8 mouse cellular contexts compared by ENCODE assay signal in genomic region chr1:87175852-87176292, GRCm38 (mm10). TPM values are rescaled to one million over a fixed set of nuclear protein-coding genes. Genes with fewer than 3 reads are reported as not detected.
DNase-seq lines count a peak whose midpoint lies in the region; ATAC-seq and TF ChIP-seq lines count a peak whose summit lies in the region.

No protein-coding gene starts in this region.

- H3K27me3 ChIP-seq in forebrain, postnatal 0 days (ENCODE audit: insufficient read depth, low read length): no peaks in the 10 kb centered on the region
- no peaks in the 10 kb centered on the region; the same call in 1 of the 2 replicates for H3K27me3 ChIP-seq in hindbrain, embryonic 11.5 days (ENCODE audit: control insufficient read depth, insufficient read depth, low read length)
- no peaks in the 10 kb centered on the region; the same call in 1 of the 2 replicates for H3K27me3 ChIP-seq in midbrain, embryonic 15.5 days (replicated peaks)

- no peak overlapping the region for H3K27ac ChIP-seq in forebrain, postnatal 0 days (ENCODE audit: low read depth, low read length)
- H3K27ac ChIP-seq in hindbrain, embryonic 11.5 days (ENCODE audit: low read depth, low read length): 0 out of 2 replicates have a peak overlapping the region, but pooled peaks have one; percentile 7
- no peak overlapping the region for H3K27ac ChIP-seq in midbrain, embryonic 15.5 days

- no peak overlapping the region for H3K9ac ChIP-seq in forebrain, postnatal 0 days
- H3K9ac ChIP-seq in hindbrain, embryonic 11.5 days (ENCODE audit: low read depth, low read length): no peak overlapping the region
- H3K9ac ChIP-seq in midbrain, embryonic 15.5 days: no peak overlapping the region

- 4% methylated on average over 11 of the region's 11 CpGs for WGBS in forebrain, postnatal 0 days
- 5% methylated on average over 11 of the region's 11 CpGs for WGBS in hindbrain, embryonic 11.5 days
- WGBS in midbrain, embryonic 15.5 days: 5% methylated on average over 11 of the region's 11 CpGs

- DNase-seq in 416B (ENCODE audit: low read depth) (peak; percentile 65), R1 (ENCODE audit: low read depth, low spot score) (peak; percentile 79)
- DNase-seq in forebrain, postnatal 0 days: peak; percentile 83
- DNase-seq in hindbrain, embryonic 11.5 days (ENCODE audit: low spot score): peak; percentile 74
- DNase-seq in left cerebral cortex, postnatal 14 days (ENCODE audit: low spot score in 2 of 2): peak; percentile 67 to 71
- DNase-seq in testis, postnatal 14 days (ENCODE audit: low spot score): peak; percentile 58
- DNase-seq in cerebellum, adult 11 months: no peak

- H3K4me3 ChIP-seq in forebrain, postnatal 0 days (ENCODE audit: low read depth, low read length): no peak overlapping the region
- H3K4me3 ChIP-seq in hindbrain, embryonic 11.5 days (ENCODE audit: low read depth, low read length): no peak overlapping the region
- no peak overlapping the region for H3K4me3 ChIP-seq in midbrain, embryonic 15.5 days

- TF ChIP-seq CTCF in forebrain, postnatal 0 days (IDR thresholded peaks at IDR 0.05; ENCODE audit: low read depth): peak; percentile 68

- intact Hi-C loops in left cerebral cortex, postnatal 14 days (cut with DNase I): no loop called here

- no peaks in the 10 kb centered on the region for H3K9me3 ChIP-seq in forebrain, postnatal 0 days (ENCODE audit: low read length)
- no peaks in the 10 kb centered on the region for H3K9me3 ChIP-seq in hindbrain, embryonic 11.5 days (ENCODE audit: control insufficient read depth, low read length)
- no peaks in the 10 kb centered on the region for H3K9me3 ChIP-seq in midbrain, embryonic 15.5 days

- ATAC-seq in forebrain, postnatal 0 days: peak; percentile 89
- ATAC-seq in hindbrain, embryonic 11.5 days (ENCODE audit: low FRiP score): peak; percentile 88
- peak; percentile 74 for ATAC-seq in midbrain, embryonic 15.5 days (replicated peaks)

- 0 out of 2 replicates have a peak, but pooled peaks cover 6% of the 10 kb centered on the region for H3K4me1 ChIP-seq in forebrain, postnatal 0 days (ENCODE audit: insufficient read depth)
- 0 out of 2 replicates have a peak, but pooled peaks cover 2% of the 10 kb centered on the region for H3K4me1 ChIP-seq in hindbrain, embryonic 11.5 days (replicated peaks; ENCODE audit: control insufficient read depth, insufficient read depth, low read length)
- peaks cover 22% of the 10 kb centered on the region for H3K4me1 ChIP-seq in midbrain, embryonic 15.5 days

- H3K36me3 ChIP-seq in forebrain, postnatal 0 days (ENCODE audit: insufficient read depth): no peaks in the 10 kb centered on the region
- no peaks in the 10 kb centered on the region for H3K36me3 ChIP-seq in hindbrain, embryonic 11.5 days (ENCODE audit: control insufficient read depth, insufficient read depth, low read length)
- H3K36me3 ChIP-seq in midbrain, embryonic 15.5 days (replicated peaks): no peaks in the 10 kb centered on the region

- H3K4me2 ChIP-seq in forebrain, postnatal 0 days (ENCODE audit: low read depth): no peak overlapping the region
- no peak overlapping the region for H3K4me2 ChIP-seq in hindbrain, embryonic 11.5 days (replicated peaks; ENCODE audit: low read depth, low read length)
- peak overlapping the region; percentile 9; the same call in 1 of the 2 replicates for H3K4me2 ChIP-seq in midbrain, embryonic 15.5 days

RNA-seq across cellular contexts. Expression of gene Prss56, which starts 7.2 kb away (rescaled TPM):
- total RNA-seq in forebrain, postnatal 0 days (2014; rRNA removed): 3.1 and 4.0 TPM in 2 replicates
- 2.5 and 4.3 TPM in 2 replicates for polyA plus RNA-seq in forebrain, postnatal 0 days (2015; fragmentation: Nextera tagmentation; extraction: Ambion mirVana)
- polyA plus RNA-seq in hindbrain, embryonic 11.5 days (2014; fragmentation: Nextera tagmentation; extraction: Ambion mirVana): 1.9 and 3.3 TPM in 2 replicates
- total RNA-seq in left cerebral cortex, postnatal 14 days (2021): 1 to 10 TPM; 8.0 to 10.0 TPM
- polyA plus RNA-seq in midbrain, embryonic 15.5 days (2015; fragmentation: Nextera tagmentation; extraction: Ambion mirVana): 0.13 TPM in 1 of 2 replicates, not detected in the other

RNA-seq across cellular contexts. Expression of gene Chrnd, which starts 14.5 kb away (rescaled TPM):
- total RNA-seq in forebrain, postnatal 0 days (2014; rRNA removed): not detected in 2 replicates
- polyA plus RNA-seq in forebrain, postnatal 0 days (2015; fragmentation: Nextera tagmentation; extraction: Ambion mirVana): not detected in 2 replicates
- 0.47 TPM in 1 of 2 replicates, not detected in the other for polyA plus RNA-seq in hindbrain, embryonic 11.5 days (2014; fragmentation: Nextera tagmentation; extraction: Ambion mirVana)
- not detected for total RNA-seq in left cerebral cortex, postnatal 14 days (2021)
- not detected in 2 replicates for polyA plus RNA-seq in midbrain, embryonic 15.5 days (2015; fragmentation: Nextera tagmentation; extraction: Ambion mirVana)

RNA-seq across cellular contexts. Expression of gene Ecel1, which starts 19.6 kb away (rescaled TPM):
- total RNA-seq in forebrain, postnatal 0 days (2014; rRNA removed): 19.1 and 36.1 TPM in 2 replicates
- polyA plus RNA-seq in forebrain, postnatal 0 days (2015; fragmentation: Nextera tagmentation; extraction: Ambion mirVana): 17.8 and 28.5 TPM in 2 replicates
- polyA plus RNA-seq in hindbrain, embryonic 11.5 days (2014; fragmentation: Nextera tagmentation; extraction: Ambion mirVana): 10.0 and 14.7 TPM in 2 replicates
- 1 to 10 TPM; 1.9 to 7.0 TPM for total RNA-seq in left cerebral cortex, postnatal 14 days (2021)
- 22.3 and 23.3 TPM in 2 replicates for polyA plus RNA-seq in midbrain, embryonic 15.5 days (2015; fragmentation: Nextera tagmentation; extraction: Ambion mirVana)

RNA-seq across cellular contexts. Expression of gene Chrng, which starts 28.6 kb away (rescaled TPM):
- total RNA-seq in forebrain, postnatal 0 days (2014; rRNA removed): not detected in 2 replicates
- not detected in 2 replicates for polyA plus RNA-seq in forebrain, postnatal 0 days (2015; fragmentation: Nextera tagmentation; extraction: Ambion mirVana)
- polyA plus RNA-seq in hindbrain, embryonic 11.5 days (2014; fragmentation: Nextera tagmentation; extraction: Ambion mirVana): 0.73 and 1.0 TPM in 2 replicates
- total RNA-seq in left cerebral cortex, postnatal 14 days (2021): not detected
- not detected in 2 replicates for polyA plus RNA-seq in midbrain, embryonic 15.5 days (2015; fragmentation: Nextera tagmentation; extraction: Ambion mirVana)

RNA-seq across cellular contexts. Expression of gene Eif4e2, which starts 37.8 kb away (rescaled TPM):
- total RNA-seq in forebrain, postnatal 0 days (2014; rRNA removed): 71.5 and 81.7 TPM in 2 replicates
- 77.6 and 87.5 TPM in 2 replicates for polyA plus RNA-seq in forebrain, postnatal 0 days (2015; fragmentation: Nextera tagmentation; extraction: Ambion mirVana)
- 132 and 134 TPM in 2 replicates for polyA plus RNA-seq in hindbrain, embryonic 11.5 days (2014; fragmentation: Nextera tagmentation; extraction: Ambion mirVana)
- total RNA-seq in left cerebral cortex, postnatal 14 days (2021): 10 to 100 TPM; 72.7 to 75.0 TPM
- 91.7 and 95.4 TPM in 2 replicates for polyA plus RNA-seq in midbrain, embryonic 15.5 days (2015; fragmentation: Nextera tagmentation; extraction: Ambion mirVana)
